Mouse (Mus musculus) T-helper 1 cell (primary cell): ENCODE data around the gene Guca1a.
"Not testable (repeated sequence)": the region's sequence is repeated elsewhere in the genome, so short reads cannot be mapped to it uniquely, and the experiment has no call there.

Experiments used
- in situ Hi-C: fragments of 300-600 bp; cut with MboI, MseI; formaldehyde crosslinking; loops from one replicate; pipeline ENCODE4 v1.15.1; 2025; ENCODE audit warnings: high pct_unique_total_duplicates

Guca1a gene

DNA sequence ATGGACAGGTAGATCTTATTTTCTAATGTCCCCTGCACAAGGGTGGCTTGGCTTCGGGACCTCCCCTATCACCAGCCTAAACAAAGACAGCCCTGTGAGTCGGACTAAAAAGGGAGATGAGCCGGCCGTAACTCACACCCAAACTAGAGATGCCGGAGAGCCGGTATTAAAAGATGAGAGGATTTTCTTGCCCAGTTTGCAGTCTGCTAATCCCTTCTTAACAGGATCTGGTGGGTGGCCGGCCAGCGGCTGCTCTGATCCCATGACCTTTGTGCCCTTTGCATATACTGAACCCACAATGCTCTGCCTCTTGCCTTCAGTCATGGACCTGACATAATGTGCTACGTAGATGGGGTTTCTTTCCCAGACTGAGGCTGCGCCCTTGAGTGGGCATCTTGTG lies at the start of gene Guca1a:
TSS of gene Guca1a (minus strand) at position 134 of the 400 bp plus-strand sequence.
- in situ Hi-C loops: no loop called here

- in situ Hi-C loops: no loop called here
These were observed 49.0 kb upstream of the Guca1a start for GRCm38 (mm10) chr17:47449432-47449831.

- in situ Hi-C loops: no loop called here
These were observed 48.4 kb upstream of the Guca1a start for GRCm38 (mm10) chr17:47448523-47449372.

GRCm38 (mm10) chr17:47446561-47446960 lies 46.2 kb upstream of the Guca1a start:
- in situ Hi-C loops: no loop called here

- in situ Hi-C loops: no loop called here
These were observed 45.6 kb upstream of the Guca1a start for GRCm38 (mm10) chr17:47446025-47446424.

- in situ Hi-C loops: no loop called here
These were observed 45.1 kb upstream of the Guca1a start for GRCm38 (mm10) chr17:47445518-47445917.

- in situ Hi-C loops: no loop called here
These were observed 43.7 kb upstream of the Guca1a start for GRCm38 (mm10) chr17:47444113-47444512.

GRCm38 (mm10) chr17:47442271-47442670 lies 41.9 kb upstream of the Guca1a start:
- in situ Hi-C loops: no loop called here

- in situ Hi-C loops: no loop called here
These were observed 41.1 kb upstream of the Guca1a start for GRCm38 (mm10) chr17:47441296-47442051.

GRCm38 (mm10) chr17:47440359-47440890 lies 40.0 kb upstream of the Guca1a start:
- in situ Hi-C loops: no loop called here

DNA sequence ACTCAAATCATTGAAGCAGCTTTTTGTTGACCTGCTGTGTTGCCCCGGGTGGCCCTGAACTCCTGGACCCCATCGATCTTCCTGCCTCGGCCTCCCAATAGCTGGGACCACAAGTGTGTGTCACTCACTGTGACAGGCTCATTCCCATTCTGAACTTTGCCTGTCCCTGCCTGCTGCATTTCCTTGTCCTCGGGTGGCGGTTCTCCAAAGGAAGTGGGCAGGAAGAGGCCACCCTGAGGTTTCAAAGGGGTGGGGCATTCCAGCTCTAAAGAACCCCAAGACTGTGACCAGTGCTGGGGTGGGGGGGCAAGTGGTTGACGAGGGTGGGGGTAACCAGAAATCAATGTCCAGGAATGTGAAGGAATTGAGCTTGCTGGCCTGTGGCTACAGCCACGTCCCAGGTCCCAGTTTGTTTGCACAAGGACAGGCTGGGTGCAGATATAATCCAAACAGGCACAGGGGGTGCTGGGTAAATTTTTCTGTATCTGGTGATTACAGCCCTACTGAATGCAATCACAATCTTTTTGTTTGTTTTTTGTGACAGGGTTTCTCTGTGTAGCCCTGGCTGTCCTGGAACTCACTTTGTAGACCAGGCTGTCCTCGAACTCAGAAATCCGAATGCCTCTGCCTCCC lies 39.1 kb upstream of the Guca1a start:
- in situ Hi-C loops: no loop called here

GRCm38 (mm10) chr17:47438611-47439010 lies 38.2 kb upstream of the Guca1a start:
- in situ Hi-C loops: no loop called here

DNA sequence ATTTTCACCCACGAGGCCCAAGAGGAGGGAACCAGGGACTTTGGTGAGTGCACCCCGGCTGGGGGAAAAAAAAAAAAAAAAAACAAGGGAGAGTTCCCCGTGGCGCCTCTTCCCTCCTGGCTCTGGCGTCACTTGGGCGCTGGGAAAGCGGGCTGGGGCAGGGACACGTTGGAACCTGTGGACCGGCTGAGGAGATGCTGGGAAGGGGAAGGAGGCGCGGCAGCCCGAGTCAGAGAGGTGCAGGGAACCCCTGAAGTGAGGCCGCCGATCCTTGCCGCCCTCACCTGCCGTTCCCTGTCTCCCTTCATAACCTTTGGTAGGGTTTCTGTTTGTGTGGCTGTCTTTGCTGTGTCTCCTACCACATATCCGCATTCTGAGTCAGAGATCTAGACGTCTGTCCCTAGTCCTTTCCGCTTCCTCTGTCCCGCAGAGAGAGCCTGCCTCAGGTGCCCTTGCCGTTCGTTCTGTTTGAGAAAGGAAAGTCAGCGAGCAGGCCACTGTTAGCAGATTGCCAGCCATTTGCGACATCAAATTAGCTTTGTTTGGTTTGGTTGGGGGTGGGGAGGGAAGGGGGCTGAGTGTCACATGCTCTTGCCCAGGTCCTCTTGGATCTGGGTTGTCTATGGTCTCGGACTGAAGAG lies 36.6 kb upstream of the Guca1a start, which contains the start of gene 1700001C19Rik:
TSS of gene 1700001C19Rik (minus strand) at position 470 of the 641 bp plus-strand sequence.
- in situ Hi-C loops: no loop called here

GRCm38 (mm10) chr17:47436156-47436906 lies 35.9 kb upstream of the Guca1a start, which contains the start of gene AI661453:
TSS of gene AI661453 (plus strand) at chr17:47436615.
- in situ Hi-C loops: no loop called here

DNA sequence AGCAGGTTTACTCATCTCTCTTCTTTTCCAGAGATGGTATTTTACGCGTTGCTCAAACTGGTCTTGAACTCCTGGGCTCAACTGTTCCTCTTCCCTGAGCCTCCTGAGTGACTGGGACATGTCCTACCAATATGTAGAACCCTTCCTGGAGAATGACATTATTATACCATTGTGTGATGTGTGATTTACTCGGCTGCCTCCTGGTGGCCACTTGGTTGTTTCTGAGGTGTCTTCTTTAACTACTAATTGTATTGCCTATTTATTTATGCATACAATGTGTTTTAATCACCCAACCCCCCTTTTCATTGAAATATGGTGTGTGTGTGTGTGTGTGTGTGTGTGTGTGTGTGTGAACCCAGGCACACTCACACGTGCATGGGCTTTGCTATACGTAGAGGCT lies 30.4 kb upstream of the Guca1a start:
- in situ Hi-C loops: no loop called here

GRCm38 (mm10) chr17:47428831-47429304 lies 28.5 kb upstream of the Guca1a start:
- in situ Hi-C loops: no loop called here

DNA sequence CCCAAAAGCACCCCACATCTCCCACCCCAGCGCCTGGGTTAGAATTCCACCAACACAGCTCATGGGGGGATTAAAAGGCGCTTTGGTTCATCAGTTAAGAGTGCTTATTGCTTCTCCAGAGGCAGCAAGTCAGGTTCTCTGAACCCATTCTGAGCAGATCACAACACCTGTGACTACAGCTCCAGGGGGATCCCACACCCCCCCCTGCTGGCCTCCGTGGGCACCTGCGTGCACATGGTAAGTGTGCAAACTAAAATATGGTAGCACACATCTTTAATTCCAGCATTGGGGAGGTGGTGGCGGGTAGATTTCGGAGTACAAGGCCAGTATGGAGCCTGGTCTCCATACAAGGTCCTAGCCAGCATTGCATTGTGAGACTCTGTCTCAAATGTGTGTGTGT lies 26.9 kb upstream of the Guca1a start:
- in situ Hi-C loops: no loop called here

DNA sequence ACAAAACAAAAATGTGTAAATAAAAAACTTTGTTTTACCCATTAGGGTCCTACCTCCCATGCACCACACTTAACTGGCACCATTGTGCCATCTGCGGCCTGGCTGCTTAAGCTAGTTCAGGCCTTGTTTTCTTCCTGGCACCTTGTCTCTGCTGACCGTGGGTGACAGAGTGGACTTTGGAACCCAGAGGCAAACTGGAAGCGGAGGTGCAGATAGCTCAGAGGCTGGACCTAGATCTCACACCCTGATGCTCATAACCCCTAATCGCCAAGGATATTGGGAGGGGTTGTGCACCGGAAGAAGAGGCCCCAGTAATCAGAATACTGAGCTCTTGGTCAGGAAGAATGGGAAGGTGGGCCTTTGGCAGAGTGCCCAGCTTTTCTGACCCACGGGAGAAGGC lies 23.8 kb upstream of the Guca1a start:
- in situ Hi-C loops: no loop called here

GRCm38 (mm10) chr17:47422616-47423015 lies 22.2 kb upstream of the Guca1a start:
- in situ Hi-C loops: not testable (repeated sequence)

DNA sequence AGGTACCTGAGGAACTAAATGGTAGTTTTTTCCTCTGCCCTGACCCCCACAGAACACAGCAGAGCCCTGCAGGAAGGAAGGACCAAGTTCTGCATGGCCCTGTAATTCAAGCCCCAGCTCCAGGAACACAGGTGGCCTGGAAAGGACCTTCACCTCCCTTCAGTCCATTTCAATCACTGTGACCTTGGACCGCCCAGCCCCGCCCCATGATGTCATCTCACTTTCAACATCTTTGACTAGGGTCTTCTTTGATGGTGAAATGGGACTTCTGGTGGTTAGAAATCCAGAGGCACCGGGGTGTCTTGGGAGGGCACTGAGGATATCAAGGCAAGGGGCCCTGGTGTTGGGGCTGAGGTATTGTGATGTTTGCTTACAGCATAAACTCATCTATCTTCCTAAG lies 21.2 kb upstream of the Guca1a start:
- in situ Hi-C loops: no loop called here
